Comparison of ENCODE assay signal across 31 mouse cellular contexts in the genomic region with DNA sequence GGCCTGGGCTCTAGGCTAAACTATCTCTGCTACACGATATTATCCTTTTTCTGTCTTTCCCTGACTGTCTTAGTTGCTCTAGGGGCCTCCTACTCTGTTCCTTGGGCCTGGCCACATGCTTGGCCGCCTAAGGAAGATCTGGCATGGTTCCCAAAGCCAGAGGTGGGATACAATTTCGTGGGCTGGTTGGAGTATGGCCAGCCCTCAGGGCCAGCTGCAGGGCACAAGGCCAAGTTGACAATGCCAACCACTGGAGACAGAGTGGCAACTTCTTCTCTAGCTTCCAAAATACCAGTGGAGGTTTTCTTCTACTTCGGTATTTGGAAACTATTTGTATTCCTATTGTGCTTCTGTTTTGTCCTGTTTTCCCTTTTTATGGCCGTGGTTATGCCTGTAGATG. TPM values are rescaled to one million over a fixed set of nuclear protein-coding genes. Genes with fewer than 3 reads are reported as not detected.
DNase-seq lines count a peak whose midpoint lies in the region; ATAC-seq and TF ChIP-seq lines count a peak whose summit lies in the region.
"Had no signal": no experiment of that assay in that cellular context is flagged by ENCODE, and none has a peak within 500 bp of the region (broad histone marks: within the 10 kb centered on the region; RNA-seq: fewer than 3 reads in every experiment).

No protein-coding gene starts in this region.

- 0 out of 2 replicates have a peak, but pooled peaks cover 2% of the 10 kb centered on the region for H3K4me1 ChIP-seq in embryonic facial prominence, embryonic 14.5 days (ENCODE audit: control insufficient read depth, insufficient read depth, low read length)
- no peaks in the 10 kb centered on the region for H3K4me1 ChIP-seq in embryonic facial prominence, embryonic 10.5 days
- no peaks in the 10 kb centered on the region for H3K4me1 ChIP-seq in intestine, embryonic 16.5 days (ENCODE audit: control insufficient read depth, insufficient read depth, low read length)
- H3K4me1 ChIP-seq: embryonic facial prominence, embryonic 15.5 days; forebrain, embryonic 13.5 days; heart, embryonic 12.5 days; kidney, embryonic 15.5 days; liver, embryonic 12.5 days; midbrain, embryonic 13.5 days; neural tube, embryonic 15.5 days had no signal

- no peak overlapping the region for H3ac ChIP-seq in C2C12 (ENCODE audit: control insufficient read depth, insufficient read length, low read depth)

- H3K4me3 ChIP-seq in embryonic facial prominence, embryonic 14.5 days (ENCODE audit: low read depth, low read length), result no peak overlapping the region
- no peak overlapping the region for H3K4me3 ChIP-seq in embryonic facial prominence, embryonic 10.5 days
- H3K4me3 ChIP-seq in C2C12 (ENCODE audit: insufficient read depth, poor library complexity, severe bottlenecking), result no peak overlapping the region
- no peak overlapping the region for H3K4me3 ChIP-seq in intestine, embryonic 16.5 days (ENCODE audit: low read length)
- H3K4me3 ChIP-seq: embryonic facial prominence, embryonic 15.5 days; forebrain, embryonic 13.5 days; heart, adult 2 months; heart, embryonic 12.5 days; kidney, embryonic 15.5 days; liver, embryonic 12.5 days; midbrain, embryonic 13.5 days; neural tube, embryonic 15.5 days had no signal

- no peaks in the 10 kb centered on the region for H3K79me3 ChIP-seq in C2C12 (ENCODE audit: low read depth)

- no peaks in the 10 kb centered on the region for H3K79me2 ChIP-seq in C2C12 (ENCODE audit: control insufficient read depth, insufficient read depth)

- no peak overlapping the region for H3K9ac ChIP-seq in embryonic facial prominence, embryonic 14.5 days (ENCODE audit: low read depth, low read length)
- H3K9ac ChIP-seq in intestine, embryonic 16.5 days (ENCODE audit: low read depth, low read length), result no peak overlapping the region
- H3K9ac ChIP-seq: embryonic facial prominence, embryonic 15.5 days; forebrain, embryonic 13.5 days; heart, embryonic 12.5 days; hindbrain, embryonic 14.5 days; kidney, embryonic 15.5 days; liver, embryonic 12.5 days; liver, postnatal 0 days; midbrain, embryonic 13.5 days; neural tube, embryonic 15.5 days had no signal

- H3K9me3 ChIP-seq in embryonic facial prominence, embryonic 14.5 days (ENCODE audit: control insufficient read depth, low read length), result no peaks in the 10 kb centered on the region
- H3K9me3 ChIP-seq in embryonic facial prominence, embryonic 10.5 days, result no peaks in the 10 kb centered on the region
- no peaks in the 10 kb centered on the region for H3K9me3 ChIP-seq in intestine, embryonic 16.5 days (ENCODE audit: control insufficient read depth, low read length)
- H3K9me3 ChIP-seq: embryonic facial prominence, embryonic 15.5 days; forebrain, embryonic 13.5 days; heart, embryonic 12.5 days; kidney, embryonic 15.5 days; liver, embryonic 12.5 days; midbrain, embryonic 13.5 days; neural tube, embryonic 15.5 days had no signal

- no peak overlapping the region for H3K4me2 ChIP-seq in embryonic facial prominence, embryonic 14.5 days (ENCODE audit: low read depth, low read length)
- H3K4me2 ChIP-seq in intestine, embryonic 16.5 days (ENCODE audit: low read depth, low read length), result no peak overlapping the region
- H3K4me2 ChIP-seq: embryonic facial prominence, embryonic 15.5 days; forebrain, embryonic 13.5 days; heart, embryonic 12.5 days; hindbrain, embryonic 14.5 days; kidney, embryonic 15.5 days; liver, embryonic 12.5 days; midbrain, embryonic 13.5 days; neural tube, embryonic 15.5 days had no signal

- TF ChIP-seq CTCF in C2C12 (IDR thresholded peaks at IDR 0.05; ENCODE audit: control insufficient read depth, insufficient read depth, insufficient read length), result no peak
- TF ChIP-seq CTCF in Patski (IDR thresholded peaks at IDR 0.05), result no peak

- in situ Hi-C loops in Patski (cut with MboI; ENCODE audit: low pct_unique_long_range_greater_than_20kb), result no loop called here

- POLR2A ChIA-PET in Patski (lab: Charles Lee), result no interaction called here

- H3K36me3 ChIP-seq in embryonic facial prominence, embryonic 14.5 days (ENCODE audit: control insufficient read depth, insufficient read depth, low read length), result no peaks in the 10 kb centered on the region
- no peaks in the 10 kb centered on the region for H3K36me3 ChIP-seq in embryonic facial prominence, embryonic 10.5 days (replicated peaks)
- H3K36me3 ChIP-seq in C2C12 (ENCODE audit: control insufficient read depth, insufficient read depth), result no peaks in the 10 kb centered on the region
- no peaks in the 10 kb centered on the region for H3K36me3 ChIP-seq in intestine, embryonic 16.5 days (ENCODE audit: control insufficient read depth, insufficient read depth, low read length)
- H3K36me3 ChIP-seq: embryonic facial prominence, embryonic 15.5 days; heart, embryonic 12.5 days; kidney, embryonic 15.5 days; liver, embryonic 12.5 days; midbrain, embryonic 13.5 days; neural tube, embryonic 15.5 days had no signal

- no peaks in the 10 kb centered on the region for H3K27me3 ChIP-seq in embryonic facial prominence, embryonic 14.5 days (replicated peaks; ENCODE audit: control insufficient read depth, insufficient read depth, low read length)
- H3K27me3 ChIP-seq in embryonic facial prominence, embryonic 10.5 days (replicated peaks; ENCODE audit: low read depth, poor library complexity, severe bottlenecking), result no peaks in the 10 kb centered on the region
- no peaks in the 10 kb centered on the region for H3K27me3 ChIP-seq in C2C12 (ENCODE audit: control insufficient read depth, insufficient read depth, insufficient read length)
- H3K27me3 ChIP-seq in Patski, result peaks cover 4% of the 10 kb centered on the region
- H3K27me3 ChIP-seq in intestine, embryonic 16.5 days (replicated peaks; ENCODE audit: control insufficient read depth, insufficient read depth, low read length), result no peaks in the 10 kb centered on the region
- H3K27me3 ChIP-seq: embryonic facial prominence, embryonic 15.5 days; forebrain, embryonic 13.5 days; heart, embryonic 12.5 days; kidney, embryonic 15.5 days; midbrain, embryonic 13.5 days; neural tube, embryonic 15.5 days had no signal

- peak; percentile 26 for DNase-seq in embryonic facial prominence, embryonic 14.5 days (ENCODE audit: low spot score)
- no peak for DNase-seq in embryonic facial prominence, embryonic 10.5 days (ENCODE audit: low spot score)
- DNase-seq in ovary, adult 18-20 months (ENCODE audit: low spot score), result peak; percentile 28
- DNase-seq in ovary, postnatal 10 days (ENCODE audit: low spot score), result no peak
- DNase-seq in Patski (ENCODE audit: low read depth, low spot score), result peak; percentile 37
- DNase-seq in layer of hippocampus, adult 18-20 months (ENCODE audit: low spot score in 2 of 2), result no peak
- DNase-seq: cerebellum, adult 11-12 months; cerebellum, adult 9-11 months; gastrocnemius, postnatal 36 days; heart, adult 2 months; kidney, adult 18-20 months; kidney, postnatal 4 days; layer of hippocampus, postnatal 36 days; left cerebral cortex, postnatal 4 days; liver, postnatal 0 days; thymus, postnatal 14 days had no signal

- ATAC-seq in embryonic facial prominence, embryonic 14.5 days (ENCODE audit: low read depth), result no peak
- peak; percentile 35 for ATAC-seq in Patski
- no peak for ATAC-seq in intestine, embryonic 16.5 days
- ATAC-seq: activated CD4-positive, CD25-positive, alpha-beta regulatory T cell, adult 4 months; forebrain, embryonic 13.5 days; inflammation-experienced regulatory T-cells, adult 6 months; liver, embryonic 12.5 days; liver, postnatal 0 days; lung, postnatal 0 days; midbrain, embryonic 13.5 days had no signal

- CTCF ChIA-PET in Patski (lab: Charles Lee), result no interaction called here

- no peak overlapping the region; the same call in 1 of the 2 replicates for H3K27ac ChIP-seq in embryonic facial prominence, embryonic 14.5 days (replicated peaks; ENCODE audit: low read depth, low read length)
- no peak overlapping the region for H3K27ac ChIP-seq in embryonic facial prominence, embryonic 10.5 days (replicated peaks)
- no peak overlapping the region for H3K27ac ChIP-seq in intestine, embryonic 16.5 days (ENCODE audit: low read length)
- H3K27ac ChIP-seq: embryonic facial prominence, embryonic 15.5 days; forebrain, embryonic 13.5 days; heart, adult 2 months; hindbrain, embryonic 14.5 days; kidney, embryonic 15.5 days; liver, embryonic 12.5 days; macrophage; midbrain, embryonic 13.5 days; neural tube, embryonic 15.5 days had no signal

- 47% methylated on average over 5 of the region's 5 CpGs for whole genome bisulfite sequencing in embryonic facial prominence, embryonic 14.5 days
- 71% methylated on average over 5 of the region's 5 CpGs for WGBS in embryonic facial prominence, embryonic 10.5 days
- WGBS in intestine, embryonic 16.5 days, result 68% methylated on average over 5 of the region's 5 CpGs

TF ChIP-seq in C2C12, 6 proteins besides CTCF, POLR2A, EP300 and RAD21:
- peak; percentile 85 for TF ChIP-seq MYOD1 (IDR thresholded peaks at IDR 0.05; ENCODE audit: control insufficient read depth, insufficient read length, low read depth)
- no peak for TF ChIP-seq MYOG (IDR thresholded peaks at IDR 0.05; ENCODE audit: control insufficient read depth, extremely low read depth, insufficient read length)
- no peak for TF ChIP-seq USF1 (IDR thresholded peaks at IDR 0.05; ENCODE audit: low read depth)

RNA-seq across cellular contexts. Expression of a gene that starts 26.2 kb away (rescaled TPM):
- polyA plus RNA-seq in embryonic facial prominence, embryonic 14.5 days (2014; fragmentation: Nextera tagmentation; extraction: Ambion mirVana), result 4.6 and 5.8 TPM in 2 replicates
- polyA plus RNA-seq in embryonic facial prominence, embryonic 10.5 days (2016; fragmentation: Nextera tagmentation; extraction: Ambion mirVana), result 1.2 and 1.3 TPM in 2 replicates
- polyA plus RNA-seq in C2C12 (2012; fragmentation: generic; extraction: Trizol) (0.11 TPM), Patski (2021) (0.08 TPM)
- under 1 TPM; 0.50 to 0.89 TPM for total RNA-seq in layer of hippocampus, adult 18-20 months (2021)
- 5.9 and 6.8 TPM in 2 replicates for polyA plus RNA-seq in intestine, embryonic 16.5 days (2015; fragmentation: Nextera tagmentation; extraction: Ambion mirVana)
- polyA plus RNA-seq: macrophage had no signal

RNA-seq across cellular contexts. Expression of a gene that starts 47.7 kb away (rescaled TPM):
- 10.6 and 11.4 TPM in 2 replicates for polyA plus RNA-seq in embryonic facial prominence, embryonic 14.5 days (2014; fragmentation: Nextera tagmentation; extraction: Ambion mirVana)
- polyA plus RNA-seq in embryonic facial prominence, embryonic 10.5 days (2016; fragmentation: Nextera tagmentation; extraction: Ambion mirVana), result 3.8 and 4.2 TPM in 2 replicates
- polyA plus RNA-seq in C2C12 (2012; fragmentation: generic; extraction: Trizol) (6.5 TPM), Patski (2021) (2.3 TPM)
- total RNA-seq in layer of hippocampus, adult 18-20 months (2021), result 10 to 100 TPM; 14.9 to 17.2 TPM
- 5.7 and 6.0 TPM in 2 replicates for polyA plus RNA-seq in intestine, embryonic 16.5 days (2015; fragmentation: Nextera tagmentation; extraction: Ambion mirVana)
- total RNA-seq: MEL had no signal

Comparison
In these comparisons a context has a peak if more than half of its experiments do, and no peak if none do; other contexts are left out.
1. DNase-seq: peak in embryonic facial prominence, embryonic 14.5 days (single experiment), ovary, adult 18-20 months (single experiment) and Patski (single experiment); none in embryonic facial prominence, embryonic 10.5 days (single experiment), ovary, postnatal 10 days (single experiment) and layer of hippocampus, adult 18-20 months (0 of 2).